Mouse (Mus musculus) hindbrain, embryonic 14.5 days (tissue): Measurements from ENCODE around the gene Mamld1. TPM values are rescaled to one million over a fixed set of nuclear protein-coding genes. Genes with fewer than 3 reads are reported as not detected.

Source experiments
- ATAC-seq: fragments of 200-750 bp; cut with Nextera tagmentation; 2 replicates; pipeline ENCODE4 v1.8.0; 2017; ENCODE audit warnings: moderate number of reproducible peaks, mild to moderate bottlenecking, moderate TSS enrichment, moderate library complexity; ENCODE audit not compliant: low FRiP score
- DNase-seq: peaks from one replicate; pipeline ENCODE4 v3.0.0-alpha.2; 2015; ENCODE audit warnings: low spot score
- H3K27ac ChIP-seq: fragments of 300-500 bp; sonication (generic); 2 replicates; pipeline ENCODE4 v1.5.1; 2014; ENCODE audit warnings: mild to moderate bottlenecking, moderate library complexity
- H3K27me3 ChIP-seq: fragments of 300-500 bp; sonication (generic); 2 replicates; pipeline ENCODE4 v1.6.1; 2014; ENCODE audit warnings: mild to moderate bottlenecking, low read length, mixed read lengths; ENCODE audit not compliant: control insufficient read depth, insufficient read depth
- H3K36me3 ChIP-seq: fragments of 300-500 bp; sonication (generic); replicated peaks from 2 replicates; pipeline ENCODE4 v1.6.1; 2014; ENCODE audit not compliant: control insufficient read depth, insufficient read depth
- H3K4me1 ChIP-seq: fragments of 300-500 bp; sonication (generic); replicated peaks from 2 replicates; pipeline ENCODE4 v1.6.1; 2014; ENCODE audit warnings: antibody characterized with exemption, low read length, mixed read lengths; ENCODE audit not compliant: control insufficient read depth, insufficient read depth
- H3K4me2 ChIP-seq: fragments of 300-500 bp; sonication (generic); replicated peaks from 2 replicates; pipeline ENCODE4 v1.6.1; 2014; ENCODE audit warnings: mild to moderate bottlenecking, moderate library complexity
- H3K4me3 ChIP-seq: fragments of 300-500 bp; sonication (generic); replicated peaks from 2 replicates; pipeline ENCODE4 v1.5.1; 2014; ENCODE audit warnings: mild to moderate bottlenecking, low read length
- H3K9ac ChIP-seq: fragments of 300-500 bp; sonication (generic); 2 replicates; pipeline ENCODE4 v1.6.1; 2014
- H3K9me3 ChIP-seq: fragments of 300-500 bp; sonication (generic); 2 replicates; pipeline ENCODE4 v1.6.1; 2016; ENCODE audit warnings: low read length; ENCODE audit not compliant: control insufficient read depth
- WGBS: fragments of 180-500 bp; shearing (Covaris S2); extraction: QIAGEN DNeasy Blood & Tissue Kit; methylation state at CpG from one replicate; pipeline ENCODE4 v1.1.7; 2014; 5-methylcytosine and 5-hydroxymethylcytosine counted together
- polyA plus RNA-seq: library from polyadenylated mRNA; unstranded; fragments of >200 nt; fragmentation: Nextera tagmentation; extraction: Ambion mirVana; gene quantifications from 2 replicates; pipeline ENCODE4 v1.2.1, GENCODE M21; 2014

Gene Mamld1
- polyA plus RNA-seq, 1 experiment from 2014 or later, result 10.1 TPM

- Histone ChIP-seq H3K27ac (no peak overlapping the region), H3K9me3 (no peaks in the 10 kb centered on the region), H3K9ac (no peak overlapping the region), H3K27me3 (no peaks in the 10 kb centered on the region), H3K4me2 (no peak overlapping the region), H3K4me1 (no peaks in the 10 kb centered on the region), H3K4me3 (no peak overlapping the region), H3K36me3 (no peaks in the 10 kb centered on the region)
- no peak for DNase-seq
- 74% methylated on average over 4 of the region's 4 CpGs for WGBS
- ATAC-seq, result no peak
Observed at GRCm38 (mm10) chrX:71122359-71123293, 72.6 kb downstream of the Mamld1 start.

- no peak for ATAC-seq
- Histone ChIP-seq H3K4me2 (no peak overlapping the region), H3K27me3 (no peaks in the 10 kb centered on the region), H3K9me3 (no peaks in the 10 kb centered on the region), H3K4me3 (no peak overlapping the region), H3K36me3 (no peaks in the 10 kb centered on the region), H3K27ac (no peak overlapping the region), H3K4me1 (no peaks in the 10 kb centered on the region), H3K9ac (no peak overlapping the region)
- DNase-seq, result no peak
- 84% methylated on average over 7 of the region's 7 CpGs for WGBS
Observed at GRCm38 (mm10) chrX:71125013-71125412, 75.0 kb downstream of the Mamld1 start.

GRCm38 (mm10) chrX:71131464-71131863 lies 81.4 kb downstream of the Mamld1 start:
- no peak overlapping the region for H3K9ac ChIP-seq
- H3K4me3 ChIP-seq, result no peak overlapping the region
- ATAC-seq (no peak), DNase-seq (no peak)
- no peaks in the 10 kb centered on the region for H3K9me3 ChIP-seq
- H3K27me3 ChIP-seq, result no peaks in the 10 kb centered on the region
- H3K27ac ChIP-seq, result no peak overlapping the region
- H3K36me3 ChIP-seq, result no peaks in the 10 kb centered on the region
- H3K4me1 ChIP-seq, result no peaks in the 10 kb centered on the region
- no peak overlapping the region for H3K4me2 ChIP-seq

GRCm38 (mm10) chrX:71141390-71141789 lies 91.3 kb downstream of the Mamld1 start:
- H3K4me2 ChIP-seq, result no peak overlapping the region
- H3K36me3 ChIP-seq, result no peaks in the 10 kb centered on the region
- no peak overlapping the region for H3K9ac ChIP-seq
- DNase-seq (no peak), ATAC-seq (no peak)
- H3K27ac ChIP-seq, result no peak overlapping the region
- no peaks in the 10 kb centered on the region for H3K9me3 ChIP-seq
- H3K4me3 ChIP-seq, result no peak overlapping the region
- H3K4me1 ChIP-seq, result no peaks in the 10 kb centered on the region
- H3K27me3 ChIP-seq, result no peaks in the 10 kb centered on the region
- WGBS, result 85% methylated on average over 2 of the region's 2 CpGs

GRCm38 (mm10) chrX:71149441-71150050 lies 99.5 kb downstream of the Mamld1 start:
- no peaks in the 10 kb centered on the region for H3K9me3 ChIP-seq
- ATAC-seq, result no peak
- WGBS, result 9% methylated on average over 1 of the region's 1 CpGs
- H3K4me1 ChIP-seq, result no peaks in the 10 kb centered on the region
- H3K36me3 ChIP-seq, result 0 out of 2 replicates have a peak, but pooled peaks cover 3% of the 10 kb centered on the region
- DNase-seq, result no peak
- no peak overlapping the region for H3K27ac ChIP-seq
- H3K4me3 ChIP-seq, result no peak overlapping the region
- H3K27me3 ChIP-seq, result no peaks in the 10 kb centered on the region
- no peak overlapping the region for H3K4me2 ChIP-seq
- H3K9ac ChIP-seq, result no peak overlapping the region

- no peak for DNase-seq
- H3K27me3 ChIP-seq, result no peaks in the 10 kb centered on the region
- H3K4me2 ChIP-seq, result no peak overlapping the region
- H3K9me3 ChIP-seq, result no peaks in the 10 kb centered on the region
- H3K4me1 ChIP-seq, result no peaks in the 10 kb centered on the region
- no peak overlapping the region for H3K9ac ChIP-seq
- H3K4me3 ChIP-seq, result no peak overlapping the region
- ATAC-seq, result peak; percentile 57
- 0 out of 2 replicates have a peak, but pooled peaks cover 4% of the 10 kb centered on the region for H3K36me3 ChIP-seq
- WGBS, result 66% methylated on average over 4 of the region's 4 CpGs
- H3K27ac ChIP-seq, result no peak overlapping the region
Observed at GRCm38 (mm10) chrX:71150551-71151001, 100.5 kb downstream of the Mamld1 start.

- Histone ChIP-seq H3K27ac (no peak overlapping the region), H3K4me3 (no peak overlapping the region), H3K4me1 (no peaks in the 10 kb centered on the region), H3K9ac (no peak overlapping the region), H3K36me3 (no peaks in the 10 kb centered on the region), H3K4me2 (no peak overlapping the region), H3K9me3 (no peaks in the 10 kb centered on the region), H3K27me3 (no peaks in the 10 kb centered on the region)
- ATAC-seq (no peak), DNase-seq (no peak)
- 81% methylated on average over 3 of the region's 3 CpGs for WGBS
Observed at GRCm38 (mm10) chrX:71181526-71181925, 131.5 kb downstream of the Mamld1 start.

- no peaks in the 10 kb centered on the region for H3K9me3 ChIP-seq
- DNase-seq, result no peak
- no peaks in the 10 kb centered on the region for H3K36me3 ChIP-seq
- H3K9ac ChIP-seq, result no peak overlapping the region
- H3K4me1 ChIP-seq, result no peaks in the 10 kb centered on the region
- ATAC-seq, result no peak
- 82% methylated on average over 4 of the region's 4 CpGs for WGBS
- no peaks in the 10 kb centered on the region for H3K27me3 ChIP-seq
- no peak overlapping the region for H3K4me3 ChIP-seq
- no peak overlapping the region for H3K27ac ChIP-seq
- no peak overlapping the region for H3K4me2 ChIP-seq
Observed at GRCm38 (mm10) chrX:71183671-71184070, 133.6 kb downstream of the Mamld1 start.

- 100% methylated on average over 1 of the region's 1 CpGs for WGBS
- Histone ChIP-seq H3K9ac (no peak overlapping the region), H3K4me1 (no peaks in the 10 kb centered on the region), H3K4me3 (no peak overlapping the region), H3K4me2 (no peak overlapping the region), H3K9me3 (no peaks in the 10 kb centered on the region), H3K36me3 (no peaks in the 10 kb centered on the region), H3K27ac (no peak overlapping the region), H3K27me3 (no peaks in the 10 kb centered on the region)
- DNase-seq, result no peak
- ATAC-seq, result no peak
Observed at GRCm38 (mm10) chrX:71186396-71186795, 136.3 kb downstream of the Mamld1 start.
